In genomic region chr10:38121911-38122573, GRCm38 (mm10) we compare ENCODE assay signal across 9 mouse cellular contexts.
DNase-seq lines count a peak whose midpoint lies in the region; ATAC-seq and TF ChIP-seq lines count a peak whose summit lies in the region.
"Had no signal": no experiment of that assay in that cellular context is flagged by ENCODE, and none has a peak within 500 bp of the region (broad histone marks: within the 10 kb centered on the region; RNA-seq: fewer than 3 reads in every experiment).

No protein-coding gene starts in this region.

- no peaks in the 10 kb centered on the region for H3K27me3 ChIP-seq in kidney, embryonic 14.5 days (ENCODE audit: control insufficient read depth, insufficient read depth, low read length)
- no peaks in the 10 kb centered on the region for H3K27me3 ChIP-seq in limb, embryonic 13.5 days

- H3K9me3 ChIP-seq in kidney, embryonic 14.5 days (ENCODE audit: control insufficient read depth, low read length) = no peaks in the 10 kb centered on the region
- H3K9me3 ChIP-seq in limb, embryonic 13.5 days = no peaks in the 10 kb centered on the region

- no peak overlapping the region for H3K4me2 ChIP-seq in kidney, embryonic 14.5 days (replicated peaks; ENCODE audit: low read depth, low read length)
- H3K4me2 ChIP-seq in limb, embryonic 13.5 days (replicated peaks) = peak overlapping the region; percentile 25; the same call in 1 of the 2 replicates

- H3K9ac ChIP-seq in kidney, embryonic 14.5 days (ENCODE audit: low read depth, low read length) = no peak overlapping the region
- H3K9ac ChIP-seq in limb, embryonic 13.5 days = no peak overlapping the region

- no peak for DNase-seq in kidney, adult 8-10 months
- DNase-seq in brain, embryonic 14.5 days (ENCODE audit: low read depth) = peak; percentile 43
- DNase-seq in frontal cortex, postnatal 10 days (ENCODE audit: low spot score in 2 of 2) = peak; percentile 3 to 9
- DNase-seq in layer of hippocampus, postnatal 36 days = no peak
- DNase-seq in urinary bladder, adult 18-20 months (ENCODE audit: low spot score in 2 of 2) = no peak
- no peak for DNase-seq in adrenal gland, postnatal 14 days

- H3K36me3 ChIP-seq in kidney, embryonic 14.5 days (ENCODE audit: control insufficient read depth, insufficient read depth, low read length) = no peaks in the 10 kb centered on the region
- H3K36me3 ChIP-seq in limb, embryonic 13.5 days = no peaks in the 10 kb centered on the region

- no peak overlapping the region for H3K4me3 ChIP-seq in kidney, embryonic 14.5 days (ENCODE audit: low read length)
- no peak overlapping the region for H3K4me3 ChIP-seq in limb, embryonic 13.5 days

- 0 out of 2 replicates have a peak overlapping the region, but pooled peaks have one; percentile 5 for H3K27ac ChIP-seq in kidney, embryonic 14.5 days (ENCODE audit: low read depth, low read length)
- H3K27ac ChIP-seq in limb, embryonic 13.5 days = peak overlapping the region; percentile 52; the same call in 1 of the 2 replicates

- no peak for TF ChIP-seq CTCF in brain, embryonic 14.5 days (IDR thresholded peaks at IDR 0.05; ENCODE audit: borderline replicate concordance, extremely low read depth, insufficient read depth, insufficient read length)

- no peaks in the 10 kb centered on the region for H3K4me1 ChIP-seq in kidney, embryonic 14.5 days (ENCODE audit: control insufficient read depth, insufficient read depth, low read length)
- H3K4me1 ChIP-seq in limb, embryonic 13.5 days = 0 out of 2 replicates have a peak, but pooled peaks cover 6% of the 10 kb centered on the region

- peak; percentile 62; the same call in 1 of the 2 replicates for ATAC-seq in kidney, embryonic 14.5 days (ENCODE audit: low FRiP score, low TSS enrichment)
- peak; percentile 93 for ATAC-seq in limb, embryonic 13.5 days (ENCODE audit: low FRiP score, low read depth)
- ATAC-seq: inflammation-experienced regulatory T-cells, adult 6 months had no signal

- TF ChIP-seq POLR2A in brain, embryonic 14.5 days (IDR thresholded peaks at IDR 0.05; ENCODE audit: borderline replicate concordance, extremely low read depth, insufficient read depth, insufficient read length, poor library complexity, severe bottlenecking) = no peak

- WGBS in kidney, embryonic 14.5 days = 55% methylated on average over 3 of the region's 3 CpGs
- 20% methylated on average over 3 of the region's 3 CpGs for WGBS in limb, embryonic 13.5 days

Comparison
In these comparisons a context has a peak if more than half of its experiments do, and no peak if none do; other contexts are left out.
1. DNase-seq: peak in brain, embryonic 14.5 days (single experiment) and frontal cortex, postnatal 10 days (2 of 2); none in kidney, adult 8-10 months (0 of 2), layer of hippocampus, postnatal 36 days (0 of 2), urinary bladder, adult 18-20 months (0 of 2) and adrenal gland, postnatal 14 days (single experiment).